Mouse (Mus musculus): ENCODE results near the gene Mag.

GRCm38 (mm10) chr7:30914732-30915131 is at the start of gene Mag:
- TF ChIP-seq CTCF (IDR thresholded peaks at IDR 0.05; ENCODE audit: low read depth, low read length) (no peak), POLR2A (IDR thresholded peaks at IDR 0.05; ENCODE audit: borderline replicate concordance, low read depth, low read length) (no peak)
